Mouse (Mus musculus) liver, adult 2 months (tissue): ENCODE data around the gene Kirrel3.

Source experiments
- CTCF ChIP-seq: fragments of 200-500 bp; IDR thresholded peaks from 2 replicates; pipeline ENCODE4 v1.5.1; 2011; ENCODE audit warnings: low read depth, low read length, control low read depth
- POLR2A ChIP-seq: fragments of 200-500 bp; IDR thresholded peaks from 2 replicates; pipeline ENCODE4 v1.6.1; 2011; ENCODE audit warnings: low read length, control low read depth; ENCODE audit not compliant: insufficient read depth; ENCODE audit errors: extremely low read depth

DNA sequence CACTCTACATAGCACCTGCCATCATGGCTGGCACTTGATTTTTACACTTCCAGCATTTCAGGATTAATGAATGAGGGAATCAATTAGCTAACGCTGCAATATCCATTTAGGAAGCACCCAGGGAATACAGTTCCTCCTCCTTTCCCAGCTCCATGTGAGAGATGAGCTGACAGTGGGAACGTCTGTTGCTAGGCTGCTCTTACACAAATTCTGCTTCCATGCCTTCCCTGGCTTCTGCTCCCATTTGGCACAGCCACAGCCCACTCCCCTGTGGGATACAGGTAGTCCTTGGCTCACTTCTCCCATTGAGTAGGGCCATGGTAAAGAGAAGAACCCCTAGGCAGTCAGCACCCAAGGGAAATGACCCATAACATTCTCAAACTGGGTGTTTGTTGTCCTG lies 185.2 kb downstream of the Kirrel3 start:
- TF ChIP-seq POLR2A, result no peak
- TF ChIP-seq CTCF, result no peak
